Mouse (Mus musculus) thymus, adult 2 months (tissue): Measurements from ENCODE around the gene Serpinh1.

Experiments
- CTCF ChIP-seq: fragments of 200-500 bp; IDR thresholded peaks from 2 replicates; pipeline ENCODE4 v1.5.1; 2012; ENCODE audit warnings: mild to moderate bottlenecking, control low read depth, low read length, moderate library complexity, borderline replicate concordance; ENCODE audit not compliant: control insufficient read depth, poor library complexity, insufficient read depth; ENCODE audit errors: extremely low read depth
- POLR2A ChIP-seq: fragments of 200-500 bp; IDR thresholded peaks from 2 replicates; pipeline ENCODE4 v1.6.1; 2012; ENCODE audit warnings: mild to moderate bottlenecking, low read length, control low read depth, moderate library complexity; ENCODE audit not compliant: control insufficient read depth, poor library complexity, insufficient read depth; ENCODE audit errors: extremely low read depth

- TF ChIP-seq CTCF (no peak), POLR2A (no peak)
Observed at GRCm38 (mm10) chr7:99358371-99358770, 5.3 kb upstream of the Serpinh1 start.
